Mouse (Mus musculus): ENCODE results near the gene D430042O09Rik.

DNA sequence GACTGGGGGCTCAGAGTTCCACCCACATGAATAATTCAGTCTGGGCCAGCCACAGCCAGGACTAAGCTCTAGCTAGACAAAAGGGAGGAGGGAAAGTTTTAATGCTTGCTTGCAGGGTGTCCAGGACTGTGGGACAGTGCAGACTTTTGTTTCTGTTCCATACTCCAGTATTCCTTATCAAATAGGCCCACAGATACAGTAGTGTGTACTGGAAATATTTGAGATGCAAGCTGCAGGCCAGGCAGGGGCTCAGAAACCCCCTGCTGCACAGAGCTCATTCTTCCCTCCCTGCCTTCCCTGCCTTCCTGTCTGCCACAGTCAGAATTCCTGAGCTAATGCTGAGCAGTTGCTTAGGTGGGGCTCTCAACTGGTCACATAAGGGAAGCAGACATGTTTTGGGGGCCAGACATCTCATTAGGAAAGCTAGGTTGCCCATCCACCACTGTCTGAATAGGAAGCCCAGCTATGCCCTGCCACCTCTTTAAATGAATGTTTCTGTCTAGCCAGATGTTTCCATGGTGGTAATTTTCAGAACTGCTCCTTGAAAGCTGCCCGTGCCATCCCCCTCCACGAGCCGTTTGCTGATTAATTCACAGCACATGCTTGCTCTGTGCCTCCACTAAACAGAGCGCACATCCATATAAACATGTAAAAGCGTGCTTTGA is 130.5 kb downstream of the D430042O09Rik start:
- no peak for TF ChIP-seq CTCF (IDR thresholded peaks at IDR 0.05; ENCODE audit: borderline replicate concordance, insufficient read depth, low read length)
- no peak for TF ChIP-seq POLR2A (IDR thresholded peaks at IDR 0.05; ENCODE audit: low read depth, low read length)
